Comparison of ENCODE assay signal across 8 mouse cellular contexts in the genomic region with DNA sequence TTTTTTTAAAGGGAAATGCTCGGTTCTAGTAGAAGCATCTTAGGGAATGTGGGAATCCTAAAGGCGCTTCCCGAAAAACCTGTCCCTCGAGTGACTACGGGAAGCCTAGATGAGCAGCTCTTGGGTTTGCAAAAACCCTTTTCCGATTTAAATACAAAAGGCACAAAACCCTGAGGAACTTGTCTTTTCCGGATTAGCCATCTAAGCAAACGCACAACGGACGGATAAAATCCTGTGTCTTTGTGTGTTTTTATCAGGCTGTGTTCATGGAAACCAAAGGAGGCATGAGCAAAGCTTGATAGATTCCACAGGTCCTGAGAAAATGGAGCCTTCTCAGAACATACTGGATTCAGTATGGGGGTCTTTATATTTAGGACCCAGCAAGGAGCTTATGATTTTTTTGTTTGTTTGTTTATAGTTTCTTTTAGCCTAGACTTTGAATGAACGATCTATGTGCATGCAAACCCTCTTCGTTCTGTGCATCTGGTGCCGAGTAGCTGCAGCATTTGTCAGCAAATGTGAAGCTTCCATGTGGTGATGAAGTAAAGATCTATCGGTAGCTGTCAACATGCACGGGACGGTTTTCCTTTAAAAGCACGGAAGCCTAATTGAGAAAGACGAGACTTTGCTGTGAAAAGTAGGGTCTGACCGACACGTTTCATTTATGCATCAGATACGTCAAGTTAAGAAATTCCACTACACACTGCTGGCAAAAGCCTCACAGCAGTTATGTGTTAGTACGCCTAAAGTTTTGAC. TPM values are rescaled to one million over a fixed set of nuclear protein-coding genes. Genes with fewer than 3 reads are reported as not detected.
DNase-seq lines count a peak whose midpoint lies in the region; ATAC-seq and TF ChIP-seq lines count a peak whose summit lies in the region.

No protein-coding gene starts in this region.

- intact Hi-C loops in left cerebral cortex, adult 2 months (cut with DNase I): loop anchor here (1.0 to 5.0 kb wide), 3 partner anchors 54 to 106 kb away; no protein-coding TSS in a partner anchor

- no peak for DNase-seq in left cerebral cortex, adult 2 months (ENCODE audit: extremely low spot score in 1 of 2, low spot score in 2 of 2)
- DNase-seq in left cerebral cortex, adult 8-10 months (ENCODE audit: low spot score in 2 of 2): no peak
- DNase-seq in embryo, embryonic 9.5 days (ENCODE audit: extremely low spot score): peak; percentile 46
- DNase-seq in midbrain, embryonic 14.5 days: peak; percentile 76
- no peak for DNase-seq in natural killer cell, adult 2 months (ENCODE audit: low spot score in 2 of 2)
- DNase-seq in adrenal gland, adult 8-10 months: no peak
- no peak for DNase-seq in lung, adult 2 months

- H3K27me3 ChIP-seq in hindbrain, embryonic 12.5 days: no peaks in the 10 kb centered on the region
- no peaks in the 10 kb centered on the region for H3K27me3 ChIP-seq in midbrain, embryonic 14.5 days (ENCODE audit: control insufficient read depth, insufficient read depth, low read length)

- under 1% methylated on average over 22 of the region's 22 CpGs for WGBS in hindbrain, embryonic 12.5 days
- under 1% methylated on average over 22 of the region's 22 CpGs for WGBS in midbrain, embryonic 14.5 days
- WGBS in lung, adult 2 months: 5% methylated on average over 22 of the region's 22 CpGs

- ATAC-seq in hindbrain, embryonic 12.5 days (ENCODE audit: low FRiP score): no peak
- ATAC-seq in midbrain, embryonic 14.5 days (ENCODE audit: low FRiP score, low TSS enrichment): no peak

- TF ChIP-seq POLR2A in lung, adult 2 months (IDR thresholded peaks at IDR 0.05; ENCODE audit: borderline replicate concordance, extremely low read depth, low read depth, low read length): no peak

- peak overlapping the region; percentile 65 for H3K9ac ChIP-seq in hindbrain, embryonic 12.5 days
- H3K9ac ChIP-seq in midbrain, embryonic 14.5 days (replicated peaks; ENCODE audit: low read length): peak overlapping the region; percentile 62

- no peaks in the 10 kb centered on the region for H3K36me3 ChIP-seq in hindbrain, embryonic 12.5 days
- H3K36me3 ChIP-seq in midbrain, embryonic 14.5 days (ENCODE audit: control insufficient read depth, insufficient read depth, low read length): no peaks in the 10 kb centered on the region

- H3K4me2 ChIP-seq in hindbrain, embryonic 12.5 days (replicated peaks): peak overlapping the region; percentile 57
- peak overlapping the region; percentile 67 for H3K4me2 ChIP-seq in midbrain, embryonic 14.5 days (ENCODE audit: low read length)

- H3K4me3 ChIP-seq in left cerebral cortex, adult 2 months: peak overlapping the region; percentile 57
- H3K4me3 ChIP-seq in hindbrain, embryonic 12.5 days: peak overlapping the region; percentile 46
- H3K4me3 ChIP-seq in midbrain, embryonic 14.5 days (replicated peaks; ENCODE audit: low read depth, low read length): peak overlapping the region; percentile 46
- no peak overlapping the region for H3K4me3 ChIP-seq in lung, adult 2 months (replicated peaks; ENCODE audit: extremely low read depth, low read depth, low read length)

- peaks cover 12% of the 10 kb centered on the region for H3K4me1 ChIP-seq in hindbrain, embryonic 12.5 days
- peaks cover 14% of the 10 kb centered on the region; the same call in 1 of the 2 replicates for H3K4me1 ChIP-seq in midbrain, embryonic 14.5 days (ENCODE audit: control insufficient read depth, insufficient read depth, low read length)
- H3K4me1 ChIP-seq in lung, adult 2 months (ENCODE audit: control insufficient read depth, insufficient read depth, low read length): no peaks in the 10 kb centered on the region; the same call in 1 of the 2 replicates

- no peaks in the 10 kb centered on the region for H3K9me3 ChIP-seq in hindbrain, embryonic 12.5 days (replicated peaks)
- no peaks in the 10 kb centered on the region for H3K9me3 ChIP-seq in midbrain, embryonic 14.5 days (ENCODE audit: control insufficient read depth, low read length)

- TF ChIP-seq CTCF in left cerebral cortex, adult 2 months (IDR thresholded peaks at IDR 0.05): no peak
- TF ChIP-seq CTCF in lung, adult 2 months (IDR thresholded peaks at IDR 0.05; ENCODE audit: insufficient read depth, low read length): no peak

- peak overlapping the region; percentile 83 for H3K27ac ChIP-seq in left cerebral cortex, adult 2 months
- H3K27ac ChIP-seq in hindbrain, embryonic 12.5 days: peak overlapping the region; percentile 75
- H3K27ac ChIP-seq in midbrain, embryonic 14.5 days (replicated peaks; ENCODE audit: low read depth, low read length): peak overlapping the region; percentile 85

RNA-seq across cellular contexts. Expression of gene Csrnp3, which starts 0.6 kb away (rescaled TPM):
- total RNA-seq in left cerebral cortex, adult 2 months (2021): 10 to 100 TPM; 87.5 to 89.2 TPM
- total RNA-seq in left cerebral cortex, adult 8-10 months (2022): 100 to 1,000 TPM in 2 of 4 experiments, 10 to 100 TPM in 2; 81.1 to 111 (median 93.9) TPM
- polyA plus RNA-seq in hindbrain, embryonic 12.5 days (2016; fragmentation: Nextera tagmentation; extraction: Ambion mirVana): 34.3 and 37.2 TPM in 2 replicates
- 81.0 and 110 TPM in 2 replicates for polyA plus RNA-seq in midbrain, embryonic 14.5 days (2014; fragmentation: Nextera tagmentation; extraction: Ambion mirVana)
- total RNA-seq in adrenal gland, adult 8-10 months (2022): 1 to 10 TPM in 2 of 4 experiments, under 1 TPM in 2; 0.41 to 1.1 (median 0.87) TPM
- polyA plus RNA-seq in lung, adult 2 months (2012; rRNA removed): 0.02 TPM in 1 of 2 replicates, not detected in the other

Comparison
In these comparisons a context has a peak if more than half of its experiments do, and no peak if none do; other contexts are left out.
1. DNase-seq: peak in embryo, embryonic 9.5 days (single experiment) and midbrain, embryonic 14.5 days (single experiment); none in left cerebral cortex, adult 2 months (0 of 2), left cerebral cortex, adult 8-10 months (0 of 2), natural killer cell, adult 2 months (0 of 2), adrenal gland, adult 8-10 months (single experiment) and lung, adult 2 months (single experiment).
2. RNA of gene Csrnp3, which starts 0.6 kb away (total RNA-seq): 81.1 to 111 TPM in left cerebral cortex, adult 8-10 months and 87.5 to 89.2 TPM in left cerebral cortex, adult 2 months; 0.41 to 1.1 TPM in adrenal gland, adult 8-10 months; every median in the first group is over 10 times any median in the second.
3. Peak in every context shown above with its lines, with median percentiles within 50 percentile points of each other: H3K27ac ChIP-seq.